ENCODE assay signal across 18 mouse cellular contexts in the genomic region with DNA sequence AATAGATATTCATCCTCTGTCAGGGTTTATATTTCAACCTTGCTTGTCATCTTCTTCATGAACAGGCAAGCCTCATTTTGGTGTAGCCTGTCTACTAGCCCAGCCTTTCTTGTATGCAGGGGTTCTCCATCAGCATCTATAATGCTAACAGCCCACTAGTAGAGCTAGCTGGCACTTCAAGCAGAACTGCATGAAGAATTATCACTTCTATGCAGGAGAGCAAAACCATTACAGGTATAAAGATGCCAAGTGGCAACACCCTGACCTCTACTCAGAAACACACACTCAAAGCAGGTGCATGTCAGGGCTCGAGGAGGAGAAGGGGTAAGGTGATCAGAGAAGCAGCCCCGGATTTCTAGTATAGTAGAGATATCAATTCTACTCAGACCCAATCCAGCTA.
DNase-seq lines count a peak whose midpoint lies in the region; ATAC-seq and TF ChIP-seq lines count a peak whose summit lies in the region.
"Had no signal": no experiment of that assay in that cellular context is flagged by ENCODE, and none has a peak within 500 bp of the region (broad histone marks: within the 10 kb centered on the region; RNA-seq: fewer than 3 reads in every experiment).

No protein-coding gene starts in this region.

- H3K27me3 ChIP-seq in midbrain, embryonic 11.5 days (ENCODE audit: control insufficient read depth, insufficient read depth, low read length): no peaks in the 10 kb centered on the region
- H3K27me3 ChIP-seq in midbrain, embryonic 10.5 days (ENCODE audit: low read depth, poor library complexity, severe bottlenecking): no peaks in the 10 kb centered on the region
- H3K27me3 ChIP-seq in hindbrain, embryonic 14.5 days (ENCODE audit: control insufficient read depth, insufficient read depth, low read length): no peaks in the 10 kb centered on the region
- H3K27me3 ChIP-seq in neural tube, embryonic 13.5 days: no peaks in the 10 kb centered on the region
- no peaks in the 10 kb centered on the region for H3K27me3 ChIP-seq in stomach, postnatal 0 days (ENCODE audit: control insufficient read depth, insufficient read depth, low read length)
- H3K27me3 ChIP-seq: limb, embryonic 15.5 days had no signal

- H3K9ac ChIP-seq in midbrain, embryonic 11.5 days (ENCODE audit: low read length): no peak overlapping the region
- H3K9ac ChIP-seq in hindbrain, embryonic 14.5 days: peak overlapping the region; percentile 52
- H3K9ac ChIP-seq in neural tube, embryonic 13.5 days: 0 out of 2 replicates have a peak overlapping the region, but pooled peaks have one; percentile 64
- no peak overlapping the region for H3K9ac ChIP-seq in stomach, postnatal 0 days (ENCODE audit: low read length)
- H3K9ac ChIP-seq: limb, embryonic 15.5 days had no signal

- DNase-seq in heart, adult 11 months: peak; percentile 42
- DNase-seq in heart, adult 18-20 months: no peak
- DNase-seq in midbrain, embryonic 11.5 days (ENCODE audit: low spot score, missing footprints): peak; percentile 80
- DNase-seq in midbrain, embryonic 10.5 days (ENCODE audit: low spot score): no peak
- DNase-seq in hindbrain, embryonic 14.5 days (ENCODE audit: low spot score): no peak
- no peak for DNase-seq in stomach, postnatal 0 days (ENCODE audit: low spot score)
- no peak for DNase-seq in spleen, postnatal 4 days (ENCODE audit: low spot score in 2 of 2)
- DNase-seq: B cell, adult 2 months; cerebellum, adult 9-11 months; gastrocnemius, postnatal 14 days; heart, postnatal 14 days; kidney, adult 11 months; kidney, postnatal 14 days; lung, adult 18-20 months had no signal

- H3K4me1 ChIP-seq in midbrain, embryonic 11.5 days (ENCODE audit: control insufficient read depth, insufficient read depth, low read length): peaks cover 13% of the 10 kb centered on the region; the same call in 1 of the 2 replicates
- H3K4me1 ChIP-seq in midbrain, embryonic 10.5 days: peaks cover 41% of the 10 kb centered on the region
- H3K4me1 ChIP-seq in hindbrain, embryonic 14.5 days (replicated peaks; ENCODE audit: control insufficient read depth, insufficient read depth, low read length): peaks cover 16% of the 10 kb centered on the region; the same call in 1 of the 2 replicates
- H3K4me1 ChIP-seq in neural tube, embryonic 13.5 days (replicated peaks): peaks cover 36% of the 10 kb centered on the region
- no peaks in the 10 kb centered on the region for H3K4me1 ChIP-seq in stomach, postnatal 0 days (replicated peaks; ENCODE audit: control insufficient read depth, insufficient read depth)

- TF ChIP-seq EP300 in stomach, postnatal 0 days (optimal IDR thresholded peaks at IDR 0.05): no peak

- H3K9me3 ChIP-seq in midbrain, embryonic 11.5 days (ENCODE audit: control insufficient read depth, low read length): no peaks in the 10 kb centered on the region
- H3K9me3 ChIP-seq in midbrain, embryonic 10.5 days (replicated peaks): no peaks in the 10 kb centered on the region
- no peaks in the 10 kb centered on the region for H3K9me3 ChIP-seq in hindbrain, embryonic 14.5 days (ENCODE audit: control insufficient read depth, low read length)
- no peaks in the 10 kb centered on the region for H3K9me3 ChIP-seq in neural tube, embryonic 13.5 days
- H3K9me3 ChIP-seq in stomach, postnatal 0 days (ENCODE audit: control insufficient read depth, low read length): no peaks in the 10 kb centered on the region
- H3K9me3 ChIP-seq: limb, embryonic 15.5 days had no signal

- H3K4me3 ChIP-seq in midbrain, embryonic 11.5 days (ENCODE audit: low read depth, low read length): no peak overlapping the region
- no peak overlapping the region for H3K4me3 ChIP-seq in midbrain, embryonic 10.5 days
- peak overlapping the region; percentile 26 for H3K4me3 ChIP-seq in hindbrain, embryonic 14.5 days (replicated peaks; ENCODE audit: low read length)
- H3K4me3 ChIP-seq in neural tube, embryonic 13.5 days: peak overlapping the region; percentile 32
- H3K4me3 ChIP-seq in stomach, postnatal 0 days (ENCODE audit: low read depth, low read length): no peak overlapping the region
- H3K4me3 ChIP-seq: erythroblast, embryonic 14.5 days; limb, embryonic 15.5 days had no signal

- no peak overlapping the region for H3K4me2 ChIP-seq in midbrain, embryonic 11.5 days
- peak overlapping the region; percentile 49 for H3K4me2 ChIP-seq in hindbrain, embryonic 14.5 days (replicated peaks)
- H3K4me2 ChIP-seq in neural tube, embryonic 13.5 days: peak overlapping the region; percentile 53
- H3K4me2 ChIP-seq in stomach, postnatal 0 days (replicated peaks; ENCODE audit: low read depth): no peak overlapping the region
- H3K4me2 ChIP-seq: limb, embryonic 15.5 days had no signal

- WGBS in midbrain, embryonic 11.5 days: 89% methylated on average over 2 of the region's 2 CpGs
- 84% methylated on average over 2 of the region's 2 CpGs for WGBS in midbrain, embryonic 10.5 days
- 73% methylated on average over 2 of the region's 2 CpGs for WGBS in hindbrain, embryonic 14.5 days
- 81% methylated on average over 2 of the region's 2 CpGs for WGBS in neural tube, embryonic 13.5 days
- WGBS in stomach, postnatal 0 days: 69% methylated on average over 2 of the region's 2 CpGs

- no peak for TF ChIP-seq CTCF in stomach, postnatal 0 days (IDR thresholded peaks at IDR 0.05; ENCODE audit: low read depth)

- no peaks in the 10 kb centered on the region for H3K36me3 ChIP-seq in midbrain, embryonic 11.5 days (ENCODE audit: control insufficient read depth, insufficient read depth, low read length)
- no peaks in the 10 kb centered on the region for H3K36me3 ChIP-seq in midbrain, embryonic 10.5 days
- no peaks in the 10 kb centered on the region for H3K36me3 ChIP-seq in hindbrain, embryonic 14.5 days (replicated peaks; ENCODE audit: control insufficient read depth, insufficient read depth)
- no peaks in the 10 kb centered on the region for H3K36me3 ChIP-seq in neural tube, embryonic 13.5 days
- H3K36me3 ChIP-seq in stomach, postnatal 0 days (ENCODE audit: control insufficient read depth, insufficient read depth, low read length): no peaks in the 10 kb centered on the region
- H3K36me3 ChIP-seq: limb, embryonic 15.5 days had no signal

- no peak for ATAC-seq in midbrain, embryonic 11.5 days (ENCODE audit: low FRiP score)
- ATAC-seq in hindbrain, embryonic 14.5 days (ENCODE audit: low FRiP score): no peak
- ATAC-seq in neural tube, embryonic 13.5 days (ENCODE audit: low read depth): no peak
- no peak for ATAC-seq in stomach, postnatal 0 days (ENCODE audit: low FRiP score, low TSS enrichment)

- H3K27ac ChIP-seq in midbrain, embryonic 11.5 days (ENCODE audit: low read depth, low read length): no peak overlapping the region
- H3K27ac ChIP-seq in midbrain, embryonic 10.5 days (replicated peaks): no peak overlapping the region
- H3K27ac ChIP-seq in hindbrain, embryonic 14.5 days: peak overlapping the region; percentile 76
- H3K27ac ChIP-seq in neural tube, embryonic 13.5 days (replicated peaks): peak overlapping the region; percentile 67; the same call in 1 of the 2 replicates
- no peak overlapping the region for H3K27ac ChIP-seq in stomach, postnatal 0 days (replicated peaks)
- H3K27ac ChIP-seq: limb, embryonic 15.5 days; macrophage had no signal

Comparison
In these comparisons a context has a peak if more than half of its experiments do, and no peak if none do; other contexts are left out.
1. DNase-seq: peak in heart, adult 11 months (single experiment) and midbrain, embryonic 11.5 days (single experiment); none in heart, adult 18-20 months (0 of 2), midbrain, embryonic 10.5 days (single experiment), hindbrain, embryonic 14.5 days (single experiment), stomach, postnatal 0 days (single experiment) and spleen, postnatal 4 days (0 of 2).
2. H3K27ac ChIP-seq: peak in hindbrain, embryonic 14.5 days (single experiment) and neural tube, embryonic 13.5 days (single experiment); none in midbrain, embryonic 11.5 days (single experiment), midbrain, embryonic 10.5 days (single experiment) and stomach, postnatal 0 days (single experiment).
3. H3K4me2 ChIP-seq: peak in hindbrain, embryonic 14.5 days (single experiment) and neural tube, embryonic 13.5 days (single experiment); none in midbrain, embryonic 11.5 days (single experiment) and stomach, postnatal 0 days (single experiment).
4. H3K4me3 ChIP-seq: peak in hindbrain, embryonic 14.5 days (single experiment) and neural tube, embryonic 13.5 days (single experiment); none in midbrain, embryonic 11.5 days (single experiment), midbrain, embryonic 10.5 days (single experiment) and stomach, postnatal 0 days (single experiment).
5. H3K9ac ChIP-seq: peak in hindbrain, embryonic 14.5 days (single experiment) and neural tube, embryonic 13.5 days (single experiment); none in midbrain, embryonic 11.5 days (single experiment) and stomach, postnatal 0 days (single experiment).